Mouse (Mus musculus) embryonic fibroblast, embryonic 13.5 days (primary cell): ENCODE results near the gene Pmm2.

Experiments
- CTCF ChIP-seq: IDR thresholded peaks from 2 replicates; pipeline ENCODE4 v1.5.1; 2011; ENCODE audit warnings: mild to moderate bottlenecking, control low read depth, low read length, moderate library complexity, borderline replicate concordance; ENCODE audit not compliant: insufficient read depth
- POLR2A ChIP-seq: IDR thresholded peaks from 2 replicates; pipeline ENCODE4 v1.6.1; 2011; ENCODE audit warnings: low read depth, mild to moderate bottlenecking, control low read depth, low read length, moderate library complexity

- TF ChIP-seq POLR2A (no peak), CTCF (no peak)
Observed at GRCm38 (mm10) chr16:8673343-8673742, 35.9 kb downstream of the Pmm2 start.
